27 mouse cellular contexts compared by ENCODE assay signal in genomic region chr14:108555527-108555926, GRCm38 (mm10).
"Had no signal": no experiment of that assay in that cellular context is flagged by ENCODE, and none has a peak within 500 bp of the region (broad histone marks: within the 10 kb centered on the region; RNA-seq: fewer than 3 reads in every experiment).

No protein-coding gene starts in this region.

- H3K27ac ChIP-seq: heart, adult 2 months; heart, embryonic 13.5 days; heart, embryonic 15.5 days; hindbrain, embryonic 13.5 days; hindbrain, embryonic 15.5 days; hindbrain, postnatal 0 days; kidney, embryonic 15.5 days; kidney, postnatal 0 days; limb, embryonic 12.5 days; limb, embryonic 15.5 days; liver, embryonic 12.5 days; liver, embryonic 14.5 days had no signal

- H3K27me3 ChIP-seq: heart, embryonic 13.5 days; heart, embryonic 15.5 days; hindbrain, embryonic 13.5 days; hindbrain, embryonic 15.5 days; kidney, embryonic 15.5 days; limb, embryonic 12.5 days; limb, embryonic 15.5 days; liver, embryonic 12.5 days had no signal

- H3K4me2 ChIP-seq: heart, embryonic 11.5 days; heart, embryonic 13.5 days; heart, embryonic 15.5 days; hindbrain, embryonic 13.5 days; hindbrain, embryonic 15.5 days; kidney, embryonic 15.5 days; limb, embryonic 12.5 days; limb, embryonic 15.5 days; liver, embryonic 12.5 days had no signal

- H3K4me3 ChIP-seq: heart, adult 2 months; heart, embryonic 13.5 days; heart, embryonic 15.5 days; hindbrain, embryonic 13.5 days; hindbrain, embryonic 15.5 days; kidney, embryonic 15.5 days; limb, embryonic 12.5 days; limb, embryonic 15.5 days; liver, embryonic 12.5 days had no signal

- H3K4me1 ChIP-seq: heart, embryonic 13.5 days; heart, embryonic 15.5 days; hindbrain, embryonic 13.5 days; hindbrain, embryonic 15.5 days; kidney, embryonic 15.5 days; limb, embryonic 12.5 days; limb, embryonic 15.5 days; liver, embryonic 12.5 days had no signal

- ATAC-seq: hindbrain, postnatal 0 days; intestine, embryonic 16.5 days; liver, embryonic 12.5 days had no signal

- H3K36me3 ChIP-seq: heart, embryonic 13.5 days; heart, embryonic 15.5 days; hindbrain, embryonic 13.5 days; hindbrain, embryonic 15.5 days; kidney, embryonic 15.5 days; limb, embryonic 12.5 days; limb, embryonic 15.5 days; liver, embryonic 12.5 days had no signal

- H3K9me3 ChIP-seq: heart, embryonic 13.5 days; heart, embryonic 15.5 days; hindbrain, embryonic 13.5 days; hindbrain, embryonic 15.5 days; kidney, embryonic 15.5 days; limb, embryonic 12.5 days; limb, embryonic 15.5 days; liver, embryonic 12.5 days had no signal

- H3K9ac ChIP-seq: heart, embryonic 13.5 days; heart, embryonic 15.5 days; hindbrain, embryonic 13.5 days; hindbrain, embryonic 15.5 days; kidney, embryonic 15.5 days; limb, embryonic 12.5 days; limb, embryonic 15.5 days; liver, embryonic 12.5 days; liver, embryonic 14.5 days had no signal

- DNase-seq: gastrocnemius, postnatal 14 days; gastrocnemius, postnatal 36 days; heart, adult 11 months; heart, adult 2 months; heart, postnatal 14 days; heart, postnatal 36 days; kidney, adult 11 months; kidney, adult 2 months; kidney, adult 9 months; kidney, postnatal 14 days; kidney, postnatal 36 days; layer of hippocampus, adult 9-11 months; layer of hippocampus, postnatal 36 days; left cerebral cortex, postnatal 4 days had no signal
